Mouse (Mus musculus) CH12.LX (cell line): ENCODE data around the gene Tmem206. TPM values are rescaled to one million over a fixed set of nuclear protein-coding genes. Genes with fewer than 3 reads are reported as not detected.

ENCODE experiments used
- DNase-seq: peaks from one replicate; pipeline ENCODE4 v3.0.0-alpha.2; 2013; ENCODE audit errors: extremely low read depth
- H3K27ac ChIP-seq: 2 replicates; pipeline ENCODE4 v1.5.1; 2012; ENCODE audit warnings: low read depth, mild to moderate bottlenecking, control low read depth, moderate library complexity; ENCODE audit not compliant: insufficient read depth
- H3K27me3 ChIP-seq: replicated peaks from 2 replicates; pipeline ENCODE3; 2012; ENCODE audit warnings: inconsistent platforms
- H3K36me3 ChIP-seq, 2 experiments: replicated peaks in 1 of 2; 2 replicates each; pipeline versions ENCODE3 to v1.6.1; 2012; ENCODE audit warnings: inconsistent platforms in 1 of 2, low read length in 1 of 2, mild to moderate bottlenecking in 1 of 2, mixed read lengths in 1 of 2, moderate library complexity in 1 of 2; ENCODE audit not compliant: control insufficient read depth in 1 of 2, insufficient read depth in 1 of 2
- H3K4me1 ChIP-seq, 2 experiments: 2 replicates each; pipeline ENCODE4 v1.6.1; 2012; ENCODE audit warnings: inconsistent platforms in 1 of 2, moderate library complexity in 1 of 2; ENCODE audit not compliant: insufficient read depth in 2 of 2, control insufficient read depth in 1 of 2
- H3K4me2 ChIP-seq: 2 replicates; pipeline ENCODE4 v1.6.1; 2012; ENCODE audit warnings: low read depth, mild to moderate bottlenecking, control low read depth; ENCODE audit not compliant: poor library complexity, insufficient read depth, severe bottlenecking
- H3K4me3 ChIP-seq, 3 experiments: fragments of 150-350 bp in 1 of 3; sonication (generic) in 1 of 3; replicated peaks in 1 of 3; 2 replicates each; pipeline versions ENCODE3 to v1.5.1; 2011 to 2012; ENCODE audit warnings: low read depth in 2 of 3, low read length in 2 of 3, mild to moderate bottlenecking in 2 of 3, moderate library complexity in 2 of 3, control low read depth in 1 of 3, improper control_type of control experiment in 1 of 3, inconsistent platforms in 1 of 3, mixed read lengths in 1 of 3; ENCODE audit not compliant: poor library complexity in 1 of 3
- H3K79me2 ChIP-seq: replicated peaks from 2 replicates; pipeline ENCODE4 v1.6.1; 2012; ENCODE audit warnings: mild to moderate bottlenecking, moderate library complexity; ENCODE audit not compliant: control insufficient read depth, poor library complexity, insufficient read depth, severe bottlenecking; ENCODE audit errors: extremely low read depth
- H3K9ac ChIP-seq: 2 replicates; pipeline ENCODE4 v1.6.1; 2012; ENCODE audit warnings: low read depth, mild to moderate bottlenecking, control low read depth, moderate library complexity; ENCODE audit not compliant: insufficient read depth
- H3K9me3 ChIP-seq: replicated peaks from 2 replicates; pipeline ENCODE3; 2012; ENCODE audit warnings: low read length, inconsistent platforms, mixed read lengths
- BHLHE40 ChIP-seq: IDR thresholded peaks from 2 replicates; pipeline ENCODE4 v1.6.1; 2011; ENCODE audit warnings: mild to moderate bottlenecking, low read depth, low read length, improper control_type of control experiment
- CHD2 ChIP-seq: IDR thresholded peaks from 2 replicates; pipeline ENCODE4 v1.6.1; 2011; ENCODE audit warnings: low read length, improper control_type of control experiment
- EP300 ChIP-seq: IDR thresholded peaks from 2 replicates; pipeline ENCODE4 v1.6.1; 2011; ENCODE audit warnings: low read length, improper control_type of control experiment
- ETS1 ChIP-seq: conservative IDR thresholded peaks from 2 replicates; pipeline ENCODE4 v1.6.1; 2012; ENCODE audit warnings: low read depth, mild to moderate bottlenecking, inconsistent platforms, low read length, improper control_type of control experiment, moderate library complexity
- IRF4 ChIP-seq: IDR thresholded peaks from 2 replicates; pipeline ENCODE4 v1.6.1; 2014; ENCODE audit warnings: low read depth, mild to moderate bottlenecking, inconsistent platforms, low read length, improper control_type of control experiment
- JUND ChIP-seq: conservative IDR thresholded peaks from 2 replicates; pipeline ENCODE4 v1.6.1; 2011; ENCODE audit warnings: low read depth, low read length, improper control_type of control experiment
- KAT2A ChIP-seq: IDR thresholded peaks from 2 replicates; pipeline ENCODE4 v1.6.1; 2012; ENCODE audit warnings: low read length, improper control_type of control experiment, inconsistent platforms; ENCODE audit not compliant: insufficient replicate concordance
- MAFK ChIP-seq: IDR thresholded peaks from 2 replicates; pipeline ENCODE4 v1.6.1; 2011; ENCODE audit warnings: low read length, improper control_type of control experiment; ENCODE audit not compliant: insufficient replicate concordance
- MAX ChIP-seq: IDR thresholded peaks from 2 replicates; pipeline ENCODE4 v1.6.1; 2011; ENCODE audit warnings: low read length, improper control_type of control experiment
- MAZ ChIP-seq: IDR thresholded peaks from 2 replicates; pipeline ENCODE4 v1.6.1; 2012; ENCODE audit warnings: low read depth, mild to moderate bottlenecking, inconsistent platforms, low read length, improper control_type of control experiment, moderate library complexity
- MEF2A ChIP-seq: IDR thresholded peaks from 2 replicates; pipeline ENCODE4 v1.6.1; 2014; ENCODE audit warnings: low read depth, mild to moderate bottlenecking, inconsistent platforms, low read length, improper control_type of control experiment, borderline replicate concordance
- MXI1 ChIP-seq: IDR thresholded peaks from 2 replicates; pipeline ENCODE4 v1.6.1; 2011; ENCODE audit warnings: mild to moderate bottlenecking, low read depth, low read length, improper control_type of control experiment
- MYC ChIP-seq: IDR thresholded peaks from 2 replicates; pipeline ENCODE4 v1.6.1; 2011; ENCODE audit warnings: low read depth, mild to moderate bottlenecking, improper control_type of control experiment, low read length
- NELFE ChIP-seq: IDR thresholded peaks from 2 replicates; pipeline ENCODE4 v1.6.1; 2011; ENCODE audit warnings: low read depth, low read length, improper control_type of control experiment
- NRF1 ChIP-seq: IDR thresholded peaks from 2 replicates; pipeline ENCODE4 v1.6.1; 2014; ENCODE audit warnings: low read depth, mild to moderate bottlenecking, inconsistent platforms, low read length, improper control_type of control experiment, moderate library complexity
- POLR2A ChIP-seq: IDR thresholded peaks from 2 replicates; pipeline ENCODE4 v1.6.1; 2011; ENCODE audit warnings: low read depth, mild to moderate bottlenecking, improper control_type of control experiment, low read length
- POLR2AphosphoS2 ChIP-seq: IDR thresholded peaks from 2 replicates; pipeline ENCODE4 v1.6.1; 2011; ENCODE audit warnings: low read depth, low read length, improper control_type of control experiment
- RAD21 ChIP-seq: IDR thresholded peaks from 2 replicates; pipeline ENCODE4 v1.6.1; 2011; ENCODE audit warnings: low read depth, mild to moderate bottlenecking, low read length, improper control_type of control experiment, moderate library complexity
- SMC3 ChIP-seq: IDR thresholded peaks from 2 replicates; pipeline ENCODE4 v1.6.1; 2011; ENCODE audit warnings: low read depth, low read length, improper control_type of control experiment
- TCF12 ChIP-seq: IDR thresholded peaks from 2 replicates; pipeline ENCODE4 v1.6.1; 2014; ENCODE audit warnings: low read depth, mild to moderate bottlenecking, inconsistent platforms, low read length, improper control_type of control experiment
- USF1 ChIP-seq: IDR thresholded peaks from 2 replicates; pipeline ENCODE4 v1.6.1; 2014; ENCODE audit warnings: low read depth, mild to moderate bottlenecking, inconsistent platforms, low read length, improper control_type of control experiment
- USF2 ChIP-seq: conservative IDR thresholded peaks from 2 replicates; pipeline ENCODE4 v1.6.1; 2011; ENCODE audit warnings: low read depth, low read length, improper control_type of control experiment
- ZKSCAN1 ChIP-seq: IDR thresholded peaks from 2 replicates; pipeline ENCODE4 v1.6.1; 2012; ENCODE audit warnings: low read depth, inconsistent platforms, low read length, improper control_type of control experiment, borderline replicate concordance
- ZMIZ1 ChIP-seq: IDR thresholded peaks from 2 replicates; pipeline ENCODE4 v1.6.1; 2012; ENCODE audit warnings: low read depth, mild to moderate bottlenecking, inconsistent platforms, low read length, improper control_type of control experiment
- dilution Hi-C: fragments of 300-500 bp; cut with MboI; formaldehyde crosslinking; loops from 2 replicates; pipeline ENCODE4 v1.14.3; 2020; ENCODE audit warnings: low sequenced_read_pairs; ENCODE audit not compliant: extremely low pct_unique_long_range_greater_than_20kb, extremely low pct_ligation_motif_present
- in situ Hi-C: fragments of 300-500 bp; cut with MboI; formaldehyde crosslinking; loops from 3 replicates; pipeline ENCODE4 v1.14.3; 2019; ENCODE audit warnings: low sequenced_read_pairs, low pct_ligation_motif_present, low pct_unique_long_range_greater_than_20kb, mixed read lengths
- polyA plus RNA-seq: library from polyadenylated mRNA; unstranded; fragments of >175 nt; gene quantifications from 2 replicates; pipeline ENCODE4 v1.2.1, GENCODE M21; 2012; ENCODE audit warnings: low read depth; ENCODE audit not compliant: insufficient read length
- total RNA-seq, 2 experiments: library from RNA; depleted of rRNA; stranded (reverse); fragments of 300-350 nt in 1 of 2; fragments of >200 nt in 1 of 2; gene quantifications; 2 replicates each; pipeline ENCODE4 v1.2.3; 2012 to 2014

Gene Tmem206
- total and polyA plus RNA-seq, 3 experiments, result 13.1 to 16.4 (median 15.4) TPM

DNA sequence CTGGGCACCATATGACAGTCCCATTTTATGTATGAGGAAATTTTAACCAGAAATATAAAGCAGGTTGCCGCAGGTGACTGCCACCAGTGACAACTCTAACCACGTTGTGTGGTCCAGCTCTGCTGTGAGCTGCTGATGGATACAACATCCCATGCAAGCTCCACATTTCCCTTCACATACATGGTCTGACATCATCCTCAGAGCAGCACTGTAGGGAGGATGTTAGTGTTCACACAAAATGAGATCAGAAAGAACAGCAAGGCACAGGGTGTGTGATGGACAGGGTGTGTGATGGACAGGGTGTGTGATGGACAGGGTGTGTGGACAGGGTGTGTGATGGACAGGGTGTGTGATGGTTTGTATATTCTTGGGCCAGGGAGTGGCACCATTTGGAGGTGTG, 32.7 kb upstream of the Tmem206 start:
- no peak overlapping the region for H3K4me3 ChIP-seq
- dilution Hi-C loops (no loop called here), in situ Hi-C loops (no loop called here)
- no peak for DNase-seq
- H3K27ac ChIP-seq, result no peak overlapping the region
- no peaks in the 10 kb centered on the region for H3K9me3 ChIP-seq
- H3K4me2 ChIP-seq, result no peak overlapping the region
- H3K4me1 ChIP-seq, result peaks cover 17 to 56% of the 10 kb centered on the region in 2 experiments
- H3K36me3 ChIP-seq, result no peaks in the 10 kb centered on the region
- H3K9ac ChIP-seq, result no peak overlapping the region
- H3K27me3 ChIP-seq, result peaks cover 1% of the 10 kb centered on the region
- no peaks in the 10 kb centered on the region for H3K79me2 ChIP-seq
- TF ChIP-seq EP300 (no peak), JUND (no peak), MEF2A (no peak), BHLHE40 (no peak), ZMIZ1 (no peak), USF1 (no peak), ZKSCAN1 (no peak), POLR2A (no peak), MAFK (no peak)

DNA sequence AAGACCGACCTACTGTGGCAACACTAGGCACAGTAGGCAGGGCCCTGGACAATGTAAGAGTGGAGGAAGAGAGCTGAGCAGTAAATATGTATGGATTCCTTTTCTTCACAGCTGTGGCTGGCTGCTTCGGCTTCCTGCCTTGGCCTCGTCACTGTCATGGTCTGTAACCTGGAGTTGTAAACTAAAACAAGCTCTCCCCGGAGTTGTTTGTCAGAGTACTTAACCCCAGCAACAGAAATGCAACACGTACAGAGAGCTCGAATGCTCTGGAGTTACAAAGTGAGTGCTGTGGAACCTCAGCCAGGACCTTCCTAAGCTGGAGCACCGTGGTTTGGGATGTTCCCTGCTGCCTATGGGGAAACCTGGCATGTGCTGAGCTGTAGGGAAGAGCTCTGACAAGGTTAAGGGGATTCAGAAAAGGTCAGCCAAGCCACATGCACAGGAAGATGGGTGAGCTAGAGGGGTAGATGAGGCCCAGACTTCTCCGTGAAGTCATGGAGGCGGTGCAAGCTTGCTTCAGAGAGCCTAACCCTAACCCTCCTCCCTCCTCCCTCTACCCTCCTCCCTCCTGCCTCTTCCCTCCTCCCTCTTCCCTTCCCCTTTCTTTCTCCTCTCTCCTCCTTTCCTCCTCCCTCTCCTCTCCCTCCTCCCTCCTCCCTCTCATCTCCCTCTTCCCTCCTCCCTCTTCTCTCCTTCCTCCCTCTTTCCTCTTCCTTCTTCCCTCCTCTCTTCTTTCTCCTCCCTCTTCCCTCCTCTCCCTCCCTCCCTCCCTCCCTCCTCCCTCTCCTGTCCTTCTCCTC, 31.5 kb upstream of the Tmem206 start:
- Histone ChIP-seq H3K27ac (no peak overlapping the region), H3K4me2 (no peak overlapping the region), H3K9me3 (no peaks in the 10 kb centered on the region), H3K36me3 (no peaks in the 10 kb centered on the region), H3K27me3 (peaks cover 1% of the 10 kb centered on the region), H3K79me2 (no peaks in the 10 kb centered on the region), H3K4me1 (peaks cover 26 to 56% of the 10 kb centered on the region in 2 experiments), H3K9ac (no peak overlapping the region), H3K4me3 (no peak overlapping the region)
- dilution Hi-C loops, result no loop called here
- in situ Hi-C loops, result no loop called here
- no peak for DNase-seq
- TF ChIP-seq ETS1, result no peak
- TF ChIP-seq NRF1, result no peak
- TF ChIP-seq IRF4, result no peak

GRCm38 (mm10) chr1:191295784-191296183, 29.9 kb upstream of the Tmem206 start:
- Histone ChIP-seq H3K9ac (no peak overlapping the region), H3K9me3 (no peaks in the 10 kb centered on the region), H3K4me3 (no peak overlapping the region), H3K4me2 (no peak overlapping the region), H3K79me2 (no peaks in the 10 kb centered on the region), H3K27me3 (peaks cover 1% of the 10 kb centered on the region), H3K4me1 (peaks cover 36 to 67% of the 10 kb centered on the region in 2 experiments), H3K27ac (no peak overlapping the region), H3K36me3 (no peaks in the 10 kb centered on the region)
- TF ChIP-seq USF1 (no peak), NRF1 (no peak), KAT2A (no peak), USF2 (no peak), MXI1 (no peak), EP300 (no peak), MEF2A (no peak), MAZ (no peak), TCF12 (no peak), POLR2AphosphoS2 (no peak), ZKSCAN1 (no peak), MAX (no peak), MAFK (no peak), MYC (no peak), CHD2 (no peak), SMC3 (no peak), ETS1 (no peak), NELFE (no peak), RAD21 (no peak)
- dilution Hi-C loops, result no loop called here
- DNase-seq, result no peak
- in situ Hi-C loops, result no loop called here
